Mouse (Mus musculus) CD8-positive naive resting alpha-beta T cell, adult 2 months (primary cell): Measurements from ENCODE around the gene Stx1b.
"Not testable (repeated sequence)": the region's sequence is repeated elsewhere in the genome, so short reads cannot be mapped to it uniquely, and the experiment has no call there.

ENCODE experiments used
- DNase-seq, 2 experiments: peaks; one replicate each; pipeline ENCODE4 v3.0.0; 2022; ENCODE audit warnings: low read depth in 2 of 2, low spot score in 2 of 2

The Stx1b gene

GRCm38 (mm10) chr7:127824176-127824871 is at the start of gene Stx1b, which contains the start of gene Stx4a:
Gene Stx1b, minus strand, starts transcription at chr7:127824549.
Gene Stx4a, plus strand, starts transcription at chr7:127824294.
- no peak for DNase-seq

- DNase-seq, result no peak
Observed at GRCm38 (mm10) chr7:127870136-127870821, 45.9 kb upstream of the Stx1b start.

GRCm38 (mm10) chr7:127869149-127869810 is 44.9 kb upstream of the Stx1b start:
- DNase-seq, result no peak

GRCm38 (mm10) chr7:127867641-127868040 is 43.3 kb upstream of the Stx1b start:
- DNase-seq, result no peak

GRCm38 (mm10) chr7:127866434-127866833 is 42.1 kb upstream of the Stx1b start:
- no peak for DNase-seq

GRCm38 (mm10) chr7:127858258-127858657 is 33.9 kb upstream of the Stx1b start:
- no peak for DNase-seq

- DNase-seq, result no peak
Observed at GRCm38 (mm10) chr7:127850906-127851305, 26.6 kb upstream of the Stx1b start.

- DNase-seq, result no peak
Observed at GRCm38 (mm10) chr7:127849973-127850875, 25.9 kb upstream of the Stx1b start.

GRCm38 (mm10) chr7:127842001-127842718 is 17.8 kb upstream of the Stx1b start:
- peak; percentile 64 to 74 for DNase-seq

- peak; percentile 87 to 89 for DNase-seq
Observed at GRCm38 (mm10) chr7:127841340-127842000, 17.1 kb upstream of the Stx1b start.

- peak; percentile 47 to 57 for DNase-seq
Observed at GRCm38 (mm10) chr7:127840886-127841285, 16.5 kb upstream of the Stx1b start.

- DNase-seq, result not testable (repeated sequence)
Observed at GRCm38 (mm10) chr7:127840031-127840430, 15.7 kb upstream of the Stx1b start.

- DNase-seq, result not testable (repeated sequence)
Observed at GRCm38 (mm10) chr7:127837878-127838277, 13.5 kb upstream of the Stx1b start.

- DNase-seq, result no peak
Observed at GRCm38 (mm10) chr7:127837473-127837872, 13.1 kb upstream of the Stx1b start.

- DNase-seq, result no peak
Observed at GRCm38 (mm10) chr7:127835550-127835949, 11.2 kb upstream of the Stx1b start.

GRCm38 (mm10) chr7:127823236-127824171 is 845 bp downstream of the Stx1b start:
- DNase-seq, result no peak

GRCm38 (mm10) chr7:127822494-127822893 is 1.9 kb downstream of the Stx1b start:
- no peak for DNase-seq

GRCm38 (mm10) chr7:127820836-127821509 is 3.4 kb downstream of the Stx1b start:
- no peak for DNase-seq
